Mouse (Mus musculus): Measurements from ENCODE around the gene 3110082I17Rik.

- no peak for TF ChIP-seq POLR2A (IDR thresholded peaks at IDR 0.05; ENCODE audit: extremely low read depth, insufficient read depth, low read length)
- no peak for TF ChIP-seq CTCF (IDR thresholded peaks at IDR 0.05; ENCODE audit: low read depth, low read length)
Measured at GRCm38 (mm10) chr5:139370336-139370735, 90.0 kb downstream of the 3110082I17Rik start.
